Mouse (Mus musculus) lung, adult 2 months (tissue): ENCODE measurements around the gene Srrm3. TPM values are rescaled to one million over a fixed set of nuclear protein-coding genes. Genes with fewer than 3 reads are reported as not detected.

Source experiments
- DNase-seq: peaks from one replicate; pipeline ENCODE4 v3.0.0; 2022
- H3K4me1 ChIP-seq: fragments of 200-500 bp; 2 replicates; pipeline ENCODE4 v1.6.1; 2011; ENCODE audit warnings: low read length; ENCODE audit not compliant: control insufficient read depth, insufficient read depth
- H3K4me3 ChIP-seq: fragments of 200-500 bp; replicated peaks from 2 replicates; pipeline ENCODE3; 2011; ENCODE audit warnings: low read depth, mild to moderate bottlenecking, control low read depth, low read length; ENCODE audit errors: extremely low read depth
- CTCF ChIP-seq: fragments of 200-500 bp; IDR thresholded peaks from 2 replicates; pipeline ENCODE4 v1.5.1; 2011; ENCODE audit warnings: mild to moderate bottlenecking, low read length, control low read depth; ENCODE audit not compliant: insufficient read depth
- POLR2A ChIP-seq: fragments of 200-500 bp; IDR thresholded peaks from 2 replicates; pipeline ENCODE4 v1.6.1; 2011; ENCODE audit warnings: low read depth, mild to moderate bottlenecking, control low read depth, low read length, borderline replicate concordance; ENCODE audit errors: extremely low read depth
- WGBS: fragments of 180-500 bp; shearing (Covaris S2); methylation state at CpG from one replicate; pipeline ENCODE4 v1.1.7; 2018; 5-methylcytosine and 5-hydroxymethylcytosine counted together
- polyA plus RNA-seq: library from polyadenylated mRNA; depleted of rRNA; stranded (reverse); fragments of >200 nt; gene quantifications from 2 replicates; pipeline ENCODE4 v1.2.3, GENCODE M21; 2012

Gene Srrm3
- polyA plus RNA-seq, 1 experiment: 0.06 TPM

GRCm38 (mm10) chr5:135841651-135842050 is 35.0 kb downstream of the Srrm3 start:
- H3K4me3 ChIP-seq: no peak overlapping the region
- no peak for TF ChIP-seq POLR2A
- TF ChIP-seq CTCF: no peak
- WGBS: 65% methylated on average over 6 of the region's 6 CpGs

GRCm38 (mm10) chr5:135843418-135843817 is 36.7 kb downstream of the Srrm3 start:
- TF ChIP-seq POLR2A: no peak
- TF ChIP-seq CTCF: no peak
- H3K4me1 ChIP-seq: no peaks in the 10 kb centered on the region
- no peak overlapping the region for H3K4me3 ChIP-seq
- WGBS: 23% methylated on average over 5 of the region's 5 CpGs
- DNase-seq: no peak

More at GRCm38 (mm10) chr5:135841651-135842050, 35.0 kb downstream of the Srrm3 start:
- no peaks in the 10 kb centered on the region for H3K4me1 ChIP-seq
- DNase-seq: no peak

DNA sequence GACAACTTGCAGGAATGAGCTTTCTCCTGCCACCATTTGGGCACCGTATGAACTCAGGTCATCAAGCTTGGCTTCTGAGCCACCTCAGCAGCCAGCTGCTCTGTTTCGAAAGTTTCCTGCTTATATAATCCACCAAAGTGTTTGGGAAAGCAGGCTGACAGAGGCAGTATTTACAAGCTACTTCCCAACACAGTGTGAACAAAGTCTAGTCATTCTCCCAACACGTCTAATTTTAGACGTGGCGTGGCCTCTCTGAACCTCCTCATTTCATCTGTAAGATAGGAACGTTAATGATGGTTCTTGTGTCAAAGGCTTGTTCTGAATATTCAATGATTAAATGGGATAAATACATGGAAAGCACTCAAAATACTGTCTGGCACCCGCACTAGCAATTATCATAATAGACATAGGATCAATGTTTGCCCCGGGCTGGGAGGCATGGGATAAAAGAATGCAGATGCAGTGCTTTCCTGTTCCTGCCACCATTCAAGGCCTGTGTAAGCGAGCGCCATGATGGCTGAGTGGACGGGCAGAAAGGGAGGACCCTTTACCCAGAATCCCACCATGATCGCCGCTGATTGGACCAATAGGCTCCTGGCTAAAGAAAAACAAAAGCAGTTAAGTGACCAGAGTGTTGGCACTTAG is 39.1 kb downstream of the Srrm3 start:
- no peaks in the 10 kb centered on the region for H3K4me1 ChIP-seq
- TF ChIP-seq POLR2A (no peak), CTCF (no peak)
- whole genome bisulfite sequencing: 57% methylated on average over 13 of the region's 13 CpGs
- DNase-seq: no peak
- H3K4me3 ChIP-seq: no peak overlapping the region

DNA sequence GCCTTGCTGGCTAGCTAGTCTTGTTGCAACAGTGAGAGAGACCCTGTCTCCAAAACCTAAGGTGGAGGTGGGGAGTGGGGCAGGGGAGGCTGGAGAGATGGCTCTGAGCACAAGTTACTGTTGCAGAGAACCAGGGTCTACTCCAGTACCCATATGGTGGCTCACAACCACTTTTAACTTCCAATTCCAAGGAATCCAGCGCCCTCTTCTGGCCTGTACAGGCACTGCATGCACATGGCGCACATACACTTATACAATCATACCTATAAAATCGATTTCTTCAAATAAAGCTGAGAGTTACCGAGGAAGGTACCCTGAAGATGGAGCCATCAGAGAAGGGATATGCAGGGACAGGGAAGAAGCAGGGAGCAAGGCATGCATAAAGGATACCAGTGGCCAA is 40.8 kb downstream of the Srrm3 start:
- WGBS: 75% methylated on average over 4 of the region's 4 CpGs
- Histone ChIP-seq H3K4me3 (no peak overlapping the region), H3K4me1 (no peaks in the 10 kb centered on the region)
- DNase-seq: no peak
- TF ChIP-seq CTCF: no peak
- no peak for TF ChIP-seq POLR2A

- 76% methylated on average over 3 of the region's 3 CpGs for WGBS
- no peak for DNase-seq
- no peaks in the 10 kb centered on the region for H3K4me1 ChIP-seq
Observed at GRCm38 (mm10) chr5:135847881-135848280, 41.2 kb downstream of the Srrm3 start.

DNA sequence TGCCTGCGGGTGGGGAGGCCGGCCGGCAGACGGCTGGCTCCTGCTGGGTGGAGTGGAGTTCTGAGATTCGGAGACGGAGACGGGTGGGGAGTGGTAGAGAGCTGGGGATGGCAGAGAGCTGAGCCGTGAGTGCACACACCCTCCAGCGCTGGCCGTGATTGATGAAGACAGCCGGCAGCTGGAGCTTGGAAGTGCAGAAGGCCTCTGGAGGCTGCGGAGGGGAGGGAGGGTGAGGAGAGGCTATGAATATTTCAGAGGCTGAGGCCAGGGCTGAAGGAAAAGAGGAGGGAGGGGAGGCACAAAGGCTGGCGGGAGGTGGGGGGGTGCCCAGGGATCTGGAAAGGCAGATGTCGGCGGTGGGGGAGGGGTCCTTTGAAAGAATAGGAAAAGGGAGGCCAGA is 44.3 kb downstream of the Srrm3 start:
- WGBS: 2% methylated on average over 15 of the region's 15 CpGs
- Histone ChIP-seq H3K4me3 (no peak overlapping the region), H3K4me1 (no peaks in the 10 kb centered on the region)
- TF ChIP-seq CTCF: no peak
- TF ChIP-seq POLR2A: no peak
- DNase-seq: no peak

More at GRCm38 (mm10) chr5:135847881-135848280, 41.2 kb downstream of the Srrm3 start:
- no peak overlapping the region for H3K4me3 ChIP-seq
- TF ChIP-seq POLR2A: no peak
- TF ChIP-seq CTCF: no peak

DNA sequence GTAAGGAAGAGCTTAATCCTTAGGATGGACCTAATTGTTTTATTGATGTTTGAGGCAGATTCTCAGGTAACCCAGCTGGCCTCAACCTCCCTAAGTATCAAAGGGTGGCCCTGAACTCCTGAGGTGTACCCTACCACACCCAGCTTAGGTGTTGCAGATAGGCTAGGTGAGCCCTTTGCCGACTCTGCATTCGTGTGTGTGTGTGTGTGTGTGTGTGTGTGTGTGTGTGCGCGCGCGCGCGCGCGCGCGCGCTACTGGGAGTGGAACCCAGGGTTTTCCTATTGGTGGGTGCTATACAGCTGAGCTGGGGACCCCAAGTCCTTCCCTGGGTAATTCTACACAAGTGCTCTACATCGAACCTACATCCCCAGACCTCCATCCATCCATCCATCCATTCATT is 44.8 kb downstream of the Srrm3 start:
- TF ChIP-seq CTCF: no peak
- TF ChIP-seq POLR2A: no peak
- Histone ChIP-seq H3K4me1 (no peaks in the 10 kb centered on the region), H3K4me3 (no peak overlapping the region)
- WGBS: 7% methylated on average over 14 of the region's 14 CpGs
- DNase-seq: no peak

GRCm38 (mm10) chr5:135852421-135852820 is 45.7 kb downstream of the Srrm3 start:
- Histone ChIP-seq H3K4me1 (no peaks in the 10 kb centered on the region), H3K4me3 (no peak overlapping the region)
- TF ChIP-seq CTCF: no peak
- no peak for TF ChIP-seq POLR2A
- no peak for DNase-seq
- WGBS: 4% methylated on average over 10 of the region's 10 CpGs

- TF ChIP-seq CTCF (no peak), POLR2A (no peak)
- no peak for DNase-seq
- 39% methylated on average over 7 of the region's 7 CpGs for WGBS
- H3K4me1 ChIP-seq: no peaks in the 10 kb centered on the region
- no peak overlapping the region for H3K4me3 ChIP-seq
Observed at GRCm38 (mm10) chr5:135853731-135854130, 47.0 kb downstream of the Srrm3 start.

DNA sequence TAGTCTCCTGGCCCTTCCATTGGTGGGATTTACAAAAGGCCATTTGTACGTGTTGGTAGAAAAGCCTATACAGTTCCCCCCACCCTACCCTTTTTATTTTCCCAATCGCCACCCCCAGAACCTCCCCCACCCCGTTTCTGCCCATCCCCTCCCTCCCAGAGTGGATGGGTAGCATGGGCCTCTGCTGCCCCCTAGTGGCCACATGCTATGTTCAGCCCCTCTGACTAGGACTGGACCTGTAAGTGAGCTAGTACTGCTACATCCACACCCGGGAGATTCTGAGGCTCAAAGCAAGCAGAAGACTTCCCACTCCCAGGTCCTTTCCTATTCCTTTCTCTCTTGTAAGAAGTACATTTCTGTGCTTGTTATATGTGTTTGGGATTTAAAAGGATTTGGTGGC is 48.5 kb downstream of the Srrm3 start:
- peak; percentile 72 for DNase-seq
- WGBS: 0% methylated on average over 4 of the region's 4 CpGs

More for the DNA sequence above, 48.5 kb downstream of the Srrm3 start:
- peak; percentile 84 for TF ChIP-seq CTCF
- TF ChIP-seq POLR2A: no peak
- no peak overlapping the region for H3K4me3 ChIP-seq
- H3K4me1 ChIP-seq: no peaks in the 10 kb centered on the region
